Mouse (Mus musculus) kidney, postnatal 36 days (tissue): ENCODE results near the gene Sit1.
"Not testable (repeated sequence)": the region's sequence is repeated elsewhere in the genome, so short reads cannot be mapped to it uniquely, and the experiment has no call there.

Experiments
- DNase-seq, 2 experiments: peaks; one replicate each; pipeline ENCODE4 v3.0.0; 2021 to 2022; ENCODE audit warnings: mixed read lengths in 2 of 2

Gene Sit1

DNA sequence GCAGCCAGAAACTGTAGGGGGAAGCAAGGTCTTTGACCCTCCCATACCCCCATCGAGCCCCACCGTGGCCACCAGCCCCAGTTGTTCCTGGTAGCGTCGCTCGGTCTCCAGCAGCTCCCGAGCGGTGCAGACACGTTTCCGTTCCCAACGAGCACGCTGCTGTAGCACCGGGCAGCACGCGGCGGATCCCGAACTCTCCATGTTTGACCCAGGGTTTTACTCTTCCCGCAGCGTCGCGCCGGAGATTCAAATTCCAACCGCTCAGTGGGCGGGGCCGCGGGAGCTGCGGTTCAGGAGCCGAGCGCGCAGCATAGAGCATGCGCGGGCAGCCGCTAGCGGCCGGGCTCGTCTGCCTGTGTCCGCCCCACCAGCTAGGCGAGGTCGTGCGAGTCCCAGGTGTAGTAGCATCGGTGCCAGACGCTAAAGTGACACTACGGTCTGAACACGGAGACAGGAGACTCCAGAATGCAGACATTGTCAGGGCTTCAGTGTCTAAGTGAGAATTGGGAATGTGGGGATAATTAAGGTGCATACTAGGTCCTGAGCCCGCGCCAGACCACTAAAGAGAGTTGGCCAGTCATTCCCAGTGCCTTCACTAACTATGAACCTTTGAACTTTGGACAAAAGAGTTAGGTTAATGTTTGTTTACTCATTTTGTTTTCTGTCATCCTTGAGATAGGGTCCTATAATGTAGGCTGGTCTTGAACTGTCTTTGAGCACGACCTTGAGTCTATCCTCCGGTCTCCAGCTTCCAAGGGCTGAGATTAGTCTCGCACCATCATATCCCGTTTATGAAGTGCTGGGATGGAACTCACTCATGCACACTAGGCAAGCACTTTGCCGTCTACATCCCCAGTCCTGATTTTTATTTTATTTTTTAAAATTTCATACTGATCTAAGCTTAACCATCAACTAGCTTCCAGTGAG, 16.1 kb upstream of the Sit1 start, which contains the start of gene Arhgef39:
Gene Arhgef39 (minus strand): TSS at position 289 of the 927 bp plus-strand sequence.
- DNase-seq, result peak; percentile 88 to 96

DNA sequence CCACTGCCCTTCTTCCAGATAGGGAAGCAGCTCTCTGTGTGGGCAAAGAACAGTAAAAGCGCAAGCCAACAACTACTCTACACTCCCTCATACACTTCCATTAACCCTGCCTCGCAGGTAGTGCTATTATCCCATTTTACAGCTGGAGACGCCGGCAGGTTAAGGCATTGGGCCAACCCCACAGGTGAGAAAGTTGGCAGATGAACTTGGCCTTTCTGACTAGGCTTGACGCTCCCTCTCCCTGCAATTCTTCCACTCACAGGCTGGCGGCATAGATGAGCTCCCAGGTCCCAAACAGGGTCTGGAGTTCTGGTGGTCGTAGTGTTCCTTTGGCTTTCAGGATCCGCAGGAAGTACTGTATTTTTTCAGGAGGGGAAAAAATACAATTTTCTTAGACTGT, 15.4 kb upstream of the Sit1 start:
- peak in 1 of 2 experiments; percentile 70 for DNase-seq

DNA sequence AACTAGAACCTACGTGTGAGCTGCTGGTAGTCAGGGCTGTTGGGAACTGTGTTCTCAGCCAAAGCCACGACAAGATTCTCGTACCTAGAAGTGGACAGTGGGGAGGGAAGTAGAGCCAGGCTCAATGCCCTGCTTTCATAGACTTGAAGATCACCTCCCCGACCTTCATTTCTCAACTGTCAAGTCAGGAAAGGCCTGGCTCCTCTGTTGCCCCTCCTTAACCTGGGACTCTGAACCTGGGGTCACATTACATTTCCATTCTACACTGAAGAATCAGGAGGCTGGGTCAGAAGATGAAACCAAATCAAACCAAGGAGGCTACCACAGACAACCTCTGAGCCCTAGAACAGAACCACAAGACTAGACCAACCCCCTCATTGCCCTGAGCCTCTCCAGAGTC, 14.4 kb upstream of the Sit1 start:
- DNase-seq, result peak; percentile 42 to 58

DNA sequence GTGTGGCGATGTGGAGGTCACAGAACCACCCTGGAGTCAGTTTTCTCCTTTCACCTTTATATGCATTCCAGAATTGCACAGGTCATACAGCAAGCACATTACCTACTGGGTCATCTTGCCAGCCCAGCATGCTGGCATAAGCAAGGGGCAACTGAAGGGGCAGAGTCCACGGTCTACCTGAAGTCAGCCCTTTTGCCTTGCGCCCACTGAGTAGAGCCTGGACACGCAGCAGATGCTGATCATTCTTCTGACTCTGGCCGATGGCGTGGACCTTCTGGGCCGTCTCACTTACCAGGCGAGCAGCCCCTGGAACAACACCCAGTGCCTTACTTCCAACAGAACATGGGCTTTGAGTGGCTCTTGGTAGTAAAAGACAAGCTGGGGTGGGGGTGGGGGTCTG, 13.9 kb upstream of the Sit1 start:
- DNase-seq, result peak; percentile 70 to 71

DNA sequence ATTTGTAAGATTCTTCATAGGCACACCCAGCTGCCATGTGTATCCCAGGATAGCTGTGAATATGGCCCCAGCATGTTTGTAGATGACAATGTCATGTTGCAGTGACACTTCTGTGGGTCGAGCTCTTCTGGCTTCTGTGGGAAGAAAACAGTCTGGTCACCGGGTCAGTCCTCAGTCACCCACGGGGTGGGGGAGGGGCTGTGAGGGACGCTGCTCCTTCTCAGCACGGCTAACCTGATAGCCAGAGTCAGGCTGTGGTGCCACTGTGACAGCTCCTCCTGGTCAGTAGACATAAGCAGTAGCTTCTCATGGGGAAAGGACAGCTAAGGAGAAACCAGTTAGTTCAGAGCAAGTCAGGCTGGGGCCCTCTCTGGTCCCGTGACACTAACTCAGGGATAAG, 13.1 kb upstream of the Sit1 start:
- DNase-seq, result peak in 1 of 2 experiments; percentile 62

DNA sequence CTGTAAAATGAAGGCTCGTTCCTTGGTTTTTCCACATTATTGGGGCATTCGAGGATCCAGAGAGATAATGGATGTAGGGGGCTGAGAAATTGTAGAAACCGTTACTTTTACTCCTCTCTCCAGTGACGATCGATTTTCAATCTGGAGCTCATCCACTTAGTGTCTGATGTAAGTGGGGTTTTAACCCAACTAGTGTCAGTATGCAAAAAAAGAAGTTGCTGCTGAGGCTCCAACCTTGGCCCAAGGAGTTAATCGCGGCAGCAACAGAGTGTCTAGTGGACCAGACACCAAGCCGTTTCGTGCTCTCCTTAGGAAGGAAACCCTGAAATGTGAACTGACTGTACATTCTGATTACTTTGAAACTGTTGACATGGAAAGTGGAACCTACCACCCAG, 10.3 kb upstream of the Sit1 start:
- DNase-seq, result no peak

DNA sequence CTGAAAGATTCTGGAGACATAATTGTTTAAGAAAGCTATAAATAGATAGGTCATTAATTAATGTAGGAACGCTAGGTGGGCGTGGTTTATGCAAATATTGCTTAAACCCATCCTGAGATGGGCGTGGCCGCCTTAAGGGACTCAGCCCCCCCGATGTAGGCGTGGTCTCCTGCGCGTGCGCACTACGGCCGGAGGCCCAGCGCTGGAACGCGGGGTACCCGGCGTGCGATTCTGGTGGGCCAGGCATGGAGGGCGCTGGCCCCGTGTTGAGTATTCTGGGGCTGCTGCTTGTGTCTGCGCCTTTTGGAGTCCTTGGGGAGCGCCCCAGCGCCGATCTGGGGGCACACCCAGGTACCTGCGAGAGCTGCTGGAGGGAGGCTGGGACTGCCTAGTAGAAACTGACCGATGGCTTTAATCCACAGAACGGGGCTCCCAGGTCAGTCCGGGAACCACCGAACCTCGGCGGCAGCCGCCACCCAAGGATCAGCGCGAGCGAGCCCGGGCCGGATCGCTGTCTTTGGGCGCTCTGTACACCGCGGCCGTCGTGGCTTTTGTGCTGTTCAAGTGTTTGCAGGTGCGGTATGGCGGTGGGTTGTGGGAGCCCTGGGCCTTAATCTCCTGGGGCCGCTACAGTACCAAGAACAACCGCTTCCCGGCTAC, 9.8 kb upstream of the Sit1 start:
- peak; percentile 96 to 98 for DNase-seq

DNA sequence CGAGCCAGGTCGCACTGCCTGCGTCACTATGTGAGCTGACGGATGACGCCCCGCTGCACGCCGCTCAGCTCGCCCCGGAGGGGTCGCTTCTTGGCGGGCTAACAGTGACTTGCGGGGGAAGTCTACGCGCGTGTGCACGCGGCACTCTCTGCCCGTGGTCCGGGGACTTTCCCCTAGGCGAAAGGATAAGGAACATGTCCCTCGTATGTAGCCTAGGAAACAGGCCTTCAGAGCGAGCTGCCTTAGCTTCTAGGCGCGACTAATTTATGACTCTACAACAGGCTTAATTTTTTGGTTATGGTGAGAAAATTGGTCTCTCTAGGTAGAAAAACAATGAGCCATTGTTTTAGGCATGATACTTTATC, 9.3 kb upstream of the Sit1 start, which contains the start of gene Ccdc107:
Gene Ccdc107 (plus strand): TSS at position 80 of the 365 bp plus-strand sequence.
- DNase-seq, result peak; percentile 94 to 96

DNA sequence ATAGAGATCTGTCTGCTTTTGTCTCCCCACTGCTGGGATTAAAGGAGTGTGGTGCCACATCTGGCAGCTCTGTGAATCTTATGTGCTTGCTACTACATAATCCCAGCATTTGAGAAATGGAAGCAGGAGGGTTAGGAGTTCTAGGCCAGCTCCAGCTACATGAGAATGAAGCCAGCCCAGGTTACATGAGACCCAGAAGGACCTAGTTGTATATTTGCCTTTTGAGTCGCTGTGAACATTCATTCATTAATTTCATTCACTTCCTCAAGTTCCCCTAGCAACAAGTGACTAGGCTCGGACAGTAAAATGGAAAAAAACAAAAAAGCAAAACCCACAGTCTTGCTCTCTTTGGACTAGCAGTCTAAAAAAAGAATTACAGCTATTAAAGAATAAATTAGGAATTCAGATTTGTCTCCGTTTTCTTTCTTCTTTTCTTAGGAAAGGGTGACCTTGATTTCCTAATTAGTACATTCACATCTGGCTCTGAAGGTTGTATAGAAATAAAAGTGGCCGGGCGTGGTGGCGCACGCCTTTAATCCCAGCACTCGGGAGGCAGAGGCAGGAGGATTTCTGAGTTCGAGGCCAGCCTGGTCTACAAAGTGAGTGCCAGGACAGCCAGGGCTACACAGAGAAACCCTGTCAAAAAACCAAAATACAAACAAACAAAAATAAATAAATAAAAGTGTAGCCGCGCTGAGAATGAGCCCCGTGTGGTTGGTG, 8.7 kb upstream of the Sit1 start:
- no peak for DNase-seq

DNA sequence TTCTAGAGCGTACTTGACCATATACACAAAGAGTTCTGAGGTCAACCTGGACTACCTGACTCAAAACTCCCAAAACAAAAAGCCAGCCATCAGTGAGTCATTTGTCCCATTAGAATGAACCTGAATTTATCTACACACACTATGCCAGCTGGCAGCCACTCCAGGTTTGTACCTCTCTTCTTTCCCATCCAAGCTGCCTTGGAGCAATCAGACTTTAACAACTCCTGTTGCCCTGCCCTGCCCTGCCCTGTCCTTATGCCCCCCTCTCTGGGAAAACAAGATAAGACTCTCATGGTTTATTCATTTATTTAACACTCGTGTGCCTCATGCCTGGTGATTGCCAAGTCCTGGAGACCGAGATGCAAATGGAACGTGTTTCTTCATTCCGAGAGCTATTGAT, 7.3 kb upstream of the Sit1 start:
- DNase-seq, result no peak

DNA sequence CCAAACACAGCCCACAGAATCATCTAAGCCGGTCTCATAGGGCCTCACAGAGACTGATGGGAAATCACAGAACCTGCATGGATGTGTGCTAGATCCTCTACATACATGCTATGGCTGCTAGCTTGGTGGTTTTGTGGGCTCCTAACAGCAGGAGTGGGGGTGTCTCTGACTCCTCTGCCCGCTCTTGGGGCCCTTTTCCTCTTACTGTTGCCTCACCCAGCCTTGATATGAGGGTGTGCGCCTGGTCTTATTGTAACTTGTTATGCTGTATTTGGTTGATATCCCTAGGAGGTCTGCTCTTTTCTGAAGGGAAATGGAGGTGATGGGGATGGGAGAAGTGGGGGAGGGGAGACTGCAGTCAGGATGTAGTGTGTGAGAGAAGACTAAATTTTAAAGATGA, 6.1 kb upstream of the Sit1 start:
- DNase-seq, result no peak

DNA sequence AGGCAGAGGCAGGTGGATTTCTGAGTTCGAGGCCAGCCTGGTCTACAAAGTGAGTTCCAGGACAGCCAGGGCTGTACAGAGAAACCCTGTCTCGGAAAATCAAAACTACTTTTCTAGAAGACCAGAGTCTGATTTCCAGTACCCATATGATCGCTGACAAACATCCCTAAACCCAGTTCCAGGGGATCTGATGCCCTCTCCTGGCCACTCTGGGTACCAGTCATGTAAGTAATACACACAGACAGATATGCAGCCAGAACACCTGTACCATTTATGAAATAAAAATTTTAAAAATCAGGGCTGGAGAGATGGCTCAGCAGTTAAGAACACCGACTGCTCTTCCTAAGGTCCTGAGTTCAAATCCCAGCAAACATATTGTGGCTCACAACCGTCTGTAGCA, 2.1 kb upstream of the Sit1 start:
- not testable (repeated sequence) for DNase-seq

DNA sequence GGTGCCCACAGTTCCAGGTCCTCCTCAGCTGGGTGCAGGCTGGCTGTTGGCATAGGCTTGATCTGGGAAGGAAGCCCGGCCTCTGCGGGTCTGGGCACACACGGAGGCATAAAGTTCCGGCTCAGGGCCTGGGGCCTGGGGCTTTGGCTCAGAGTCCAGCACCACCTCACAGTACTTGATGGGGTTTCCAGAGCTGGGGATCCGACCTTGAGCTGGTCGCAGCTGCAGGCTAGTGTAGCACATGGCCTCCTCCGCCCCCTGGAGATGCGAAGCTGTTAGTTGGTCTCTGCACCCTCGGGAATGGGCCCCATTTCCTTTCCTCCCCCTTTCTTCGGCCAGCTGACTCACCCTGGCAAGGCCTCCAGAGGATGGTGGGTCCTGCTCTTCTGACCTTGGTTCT, 943 bp downstream of the Sit1 start:
- DNase-seq, result no peak

DNA sequence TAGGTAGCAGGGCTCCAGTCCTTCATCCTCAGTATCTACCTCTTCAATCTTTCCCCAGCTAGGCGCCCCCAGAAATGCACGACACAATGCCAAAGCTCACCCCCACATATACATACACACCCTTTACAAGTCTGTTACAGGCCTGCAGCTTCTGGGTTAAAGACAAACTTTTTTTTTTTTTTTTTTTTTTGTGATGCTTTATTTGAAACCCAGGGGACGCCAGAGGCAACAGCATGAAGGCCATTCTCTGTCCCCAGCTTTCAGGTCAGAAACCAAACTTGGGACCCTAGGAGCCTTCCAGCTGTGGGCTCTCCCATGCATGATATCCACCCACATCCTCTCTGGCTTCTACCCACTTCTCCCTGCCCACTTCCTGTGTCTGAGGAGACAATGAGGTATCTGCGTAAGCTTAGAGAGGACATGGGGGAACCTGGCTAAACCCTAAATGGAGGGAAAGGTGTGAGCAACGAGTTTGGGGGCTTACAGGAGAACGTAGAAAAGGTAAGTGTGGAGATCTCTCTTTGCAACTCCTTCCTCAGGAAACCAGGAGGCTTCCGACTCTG, 1.6 kb downstream of the Sit1 start:
- DNase-seq, result no peak

DNA sequence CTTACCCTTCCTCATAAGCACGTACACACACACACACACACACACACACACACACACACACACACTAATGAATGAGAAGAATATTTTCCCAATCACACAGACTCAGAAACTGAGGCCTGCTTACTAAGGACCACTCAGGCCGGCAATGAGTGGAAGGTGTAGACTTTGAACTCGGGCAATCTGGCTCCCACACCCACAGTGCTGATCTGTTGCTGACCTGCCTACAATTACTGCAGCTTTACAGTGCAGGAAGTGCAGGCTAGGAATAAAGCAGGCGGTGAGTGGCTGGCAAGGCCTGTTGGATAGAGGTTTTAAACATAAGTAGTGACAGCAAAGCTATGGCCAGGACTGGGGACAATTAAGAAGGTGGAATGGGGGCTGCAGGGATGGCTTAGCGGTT, 2.5 kb downstream of the Sit1 start:
- no peak for DNase-seq

DNA sequence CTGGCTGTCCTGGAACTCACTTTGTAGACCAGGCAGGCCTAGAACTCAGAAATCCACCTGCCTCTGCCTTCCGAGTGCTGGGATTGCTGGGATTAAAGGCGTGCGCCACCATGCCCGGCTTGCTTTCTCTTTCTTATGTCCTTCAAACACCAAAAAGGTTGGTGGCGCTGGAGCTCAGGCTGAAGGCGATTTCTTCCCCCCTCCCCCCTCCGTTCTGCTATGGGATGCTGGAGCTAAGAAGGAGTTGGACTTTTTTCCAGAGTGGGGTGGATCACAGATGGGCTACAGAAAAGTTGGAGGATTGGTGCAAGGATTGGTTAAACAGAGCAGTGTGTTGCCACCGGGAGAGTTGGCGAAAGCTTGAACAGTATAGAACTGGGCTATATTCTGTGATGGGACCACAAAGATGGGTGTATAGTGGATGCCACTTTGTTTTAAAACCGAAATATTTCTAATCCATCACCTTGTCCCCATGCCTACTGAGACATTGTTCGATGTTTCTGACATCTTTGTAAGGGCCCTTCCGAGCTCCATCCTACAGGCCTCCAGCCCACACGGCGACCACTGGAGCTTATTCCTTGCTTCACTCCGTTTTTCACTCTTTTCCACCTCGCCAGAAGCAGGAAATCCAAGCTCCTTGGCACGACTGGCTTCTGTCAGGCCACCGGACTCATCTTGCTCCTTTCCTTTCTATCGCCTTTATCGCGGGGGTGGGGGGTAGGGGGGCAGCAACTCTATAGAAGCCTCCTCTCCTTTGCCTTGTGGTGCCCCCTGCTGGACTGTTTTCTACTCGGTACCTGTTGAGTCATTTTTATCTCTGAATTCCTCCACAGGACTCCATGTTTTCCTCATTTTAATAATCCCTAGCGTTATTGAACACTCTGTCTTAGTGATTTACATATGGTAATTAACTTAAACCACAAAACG, 4.4 kb downstream of the Sit1 start:
- peak; percentile 53 to 88 for DNase-seq

DNA sequence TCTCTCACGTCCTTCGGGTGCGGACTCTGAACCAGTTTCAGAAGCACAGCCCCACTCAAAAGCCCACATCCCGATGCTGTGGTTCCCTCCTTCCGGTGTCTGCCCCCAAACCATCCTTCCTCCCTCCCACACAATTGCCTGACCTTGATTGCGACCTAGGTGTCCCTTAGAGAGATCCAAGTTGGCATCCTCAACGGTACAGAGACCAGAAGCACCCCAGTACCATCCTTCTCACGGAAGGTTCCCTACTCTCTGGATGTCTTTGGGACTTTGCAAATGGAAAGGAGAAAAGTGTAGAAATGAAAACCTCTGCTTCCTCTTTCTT, 5.0 kb downstream of the Sit1 start:
- no peak for DNase-seq

DNA sequence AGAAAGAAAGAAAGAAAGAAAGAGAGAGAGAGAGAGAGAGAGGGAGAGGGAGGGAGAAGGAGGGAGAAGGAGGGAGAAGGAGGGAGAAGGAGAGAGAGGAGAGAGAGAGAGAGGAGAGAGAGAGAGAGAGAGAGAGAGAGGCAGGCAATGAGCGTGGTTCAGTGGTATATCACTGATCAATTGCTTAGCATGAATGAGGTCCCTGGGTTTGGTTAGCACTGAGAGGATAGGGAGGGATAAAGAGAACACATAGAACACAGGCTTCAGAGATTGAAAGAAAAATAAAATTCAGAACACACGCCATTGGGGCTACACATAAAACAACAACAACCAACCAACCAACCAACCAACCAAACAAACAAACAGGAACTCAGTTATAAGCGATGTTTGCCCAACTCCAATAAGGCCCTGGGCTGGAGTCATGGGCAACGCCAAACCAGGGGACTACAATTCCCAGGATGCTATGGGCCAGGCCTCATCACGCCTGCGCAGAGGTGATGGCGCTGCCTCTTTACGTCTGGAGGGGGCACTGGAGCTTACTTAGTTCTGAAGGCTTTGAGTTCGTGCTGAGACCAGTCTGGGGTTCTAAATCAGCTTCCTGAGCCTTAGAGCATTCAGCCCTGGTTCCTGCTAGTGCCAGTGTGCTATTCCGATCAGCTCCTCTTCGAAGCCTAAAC, 5.5 kb downstream of the Sit1 start:
- peak; percentile 92 to 93 for DNase-seq

DNA sequence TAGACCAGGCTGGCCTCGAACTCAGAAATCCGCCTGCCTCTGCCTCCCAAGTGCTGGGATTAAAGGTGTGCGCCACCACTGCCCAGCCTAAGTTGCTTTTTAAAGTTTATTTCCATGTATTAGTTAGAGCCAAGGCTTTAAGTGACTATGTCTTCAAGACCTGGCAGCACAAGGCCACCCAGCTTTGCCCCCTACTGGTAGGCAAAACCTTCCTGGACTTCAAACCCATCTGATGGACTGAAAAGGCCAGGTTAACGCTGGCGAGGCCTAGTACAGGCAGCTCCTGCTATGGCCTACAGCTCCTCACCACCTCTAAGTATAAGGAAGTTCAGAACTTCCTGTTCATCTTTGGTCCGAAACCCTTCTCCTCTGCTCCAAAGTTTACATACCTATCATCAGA, 6.9 kb downstream of the Sit1 start:
- DNase-seq, result peak; percentile 46 to 70

DNA sequence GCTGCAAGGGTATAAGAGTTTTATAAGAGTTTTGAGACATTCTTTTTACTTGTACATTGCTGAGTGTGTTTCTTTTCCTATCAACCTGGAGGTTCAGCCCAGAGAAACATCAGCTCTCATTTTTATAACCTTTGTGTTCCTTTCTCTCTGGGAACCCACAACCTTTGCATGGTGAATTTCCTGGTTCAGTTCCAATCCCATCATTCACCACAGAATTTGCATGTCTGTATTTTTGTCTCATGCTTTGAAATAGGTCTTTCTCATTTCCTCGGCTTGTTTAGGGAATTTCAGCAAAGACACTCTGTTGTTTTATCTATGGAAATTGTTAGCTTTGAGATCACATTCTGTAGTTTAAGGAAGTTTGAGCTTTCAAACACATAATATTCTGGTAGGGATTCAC, 9.9 kb downstream of the Sit1 start:
- no peak for DNase-seq

DNA sequence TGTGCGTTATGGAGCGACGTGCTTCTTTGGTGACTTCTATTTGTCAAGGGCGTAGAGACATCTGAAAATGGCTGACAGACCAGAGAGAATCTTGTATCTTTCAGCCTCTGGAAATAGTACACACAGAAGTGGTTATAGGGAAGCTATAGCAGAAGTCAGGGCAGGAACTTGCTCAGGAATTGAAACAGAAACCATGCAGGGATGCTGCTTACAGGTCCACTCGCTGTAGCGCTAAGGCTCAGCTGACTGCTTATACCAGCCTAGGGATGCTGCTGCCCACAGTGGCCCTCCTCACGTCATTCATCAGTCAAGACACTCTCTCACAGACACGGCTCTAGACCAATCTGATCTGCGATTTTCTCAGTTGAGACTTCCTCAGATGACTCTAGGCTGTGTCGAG, 13.2 kb downstream of the Sit1 start:
- DNase-seq, result no peak

DNA sequence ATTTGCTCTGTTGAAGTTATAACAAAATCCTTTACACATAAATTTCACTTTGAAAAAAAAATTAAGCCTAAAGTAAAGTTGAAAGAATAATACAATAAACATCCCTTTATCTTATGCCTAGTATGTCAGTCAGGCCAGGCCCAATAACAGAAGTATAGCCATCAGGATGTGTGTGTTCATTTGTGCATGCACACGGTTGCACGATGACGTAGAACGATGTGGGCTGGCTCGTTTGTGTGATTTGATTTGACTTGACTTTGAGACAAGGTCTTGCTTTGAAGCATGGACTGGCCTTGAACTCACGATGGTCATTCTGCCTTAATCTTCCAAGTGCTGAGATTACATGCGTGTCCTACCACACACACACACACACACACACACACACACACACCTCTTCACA, 16.7 kb downstream of the Sit1 start:
- DNase-seq, result no peak
